Mouse (Mus musculus) liver, postnatal 0 days (tissue): ENCODE results near the gene Tcf7. TPM values are rescaled to one million over a fixed set of nuclear protein-coding genes. Genes with fewer than 3 reads are reported as not detected.
"Not testable (repeated sequence)": the region's sequence is repeated elsewhere in the genome, so short reads cannot be mapped to it uniquely, and the experiment has no call there.

Source experiments
- ATAC-seq: fragments of 200-750 bp; cut with Nextera tagmentation; 2 replicates; pipeline ENCODE4 v1.8.0; 2017; ENCODE audit warnings: mild to moderate bottlenecking, moderate library complexity
- DNase-seq: peaks from one replicate; pipeline ENCODE4 v3.0.0-alpha.2; 2016
- H3K27ac ChIP-seq: fragments of 300-500 bp; sonication (generic); 2 replicates; pipeline ENCODE4 v1.5.1; 2014; ENCODE audit warnings: antibody characterized with exemption, moderate library complexity, mild to moderate bottlenecking, low read depth
- H3K27me3 ChIP-seq: fragments of 300-500 bp; sonication (generic); 2 replicates; pipeline ENCODE4 v1.6.1; 2014; ENCODE audit warnings: low read length, control low read depth, mixed read lengths; ENCODE audit not compliant: insufficient read depth
- H3K36me3 ChIP-seq: fragments of 300-500 bp; sonication (generic); replicated peaks from 2 replicates; pipeline ENCODE4 v1.6.1; 2014; ENCODE audit warnings: mild to moderate bottlenecking, control low read depth, low read length, moderate library complexity, mixed read lengths; ENCODE audit not compliant: insufficient read depth
- H3K4me1 ChIP-seq: fragments of 300-500 bp; sonication (generic); 2 replicates; pipeline ENCODE4 v1.6.1; 2014; ENCODE audit warnings: antibody characterized with exemption, mild to moderate bottlenecking, control low read depth; ENCODE audit not compliant: insufficient read depth
- H3K4me2 ChIP-seq: fragments of 300-500 bp; sonication (generic); 2 replicates; pipeline ENCODE4 v1.6.1; 2014; ENCODE audit warnings: low read depth, mild to moderate bottlenecking, low read length, moderate library complexity, mixed read lengths
- H3K4me3 ChIP-seq: fragments of 300-500 bp; sonication (generic); 2 replicates; pipeline ENCODE4 v1.5.1; 2014; ENCODE audit warnings: low read depth, low read length
- H3K9ac ChIP-seq: fragments of 300-500 bp; sonication (generic); replicated peaks from 2 replicates; pipeline ENCODE4 v1.6.1; 2014; ENCODE audit warnings: mild to moderate bottlenecking, moderate library complexity
- H3K9me3 ChIP-seq: fragments of 300-500 bp; sonication (generic); 2 replicates; pipeline ENCODE4 v1.6.1; 2016; ENCODE audit warnings: mild to moderate bottlenecking, control low read depth, low read length, mixed read lengths
- CTCF ChIP-seq: sonication (generic); IDR thresholded peaks from 2 replicates; pipeline ENCODE4 v1.5.1; 2016; ENCODE audit warnings: antibody characterized with exemption, low read depth
- EP300 ChIP-seq: IDR thresholded peaks from 2 replicates; pipeline ENCODE4 v1.6.1; 2016; ENCODE audit warnings: antibody characterized with exemption, low read depth, mild to moderate bottlenecking
- WGBS: fragments of 180-500 bp; shearing (Covaris S2); extraction: QIAGEN DNeasy Blood & Tissue Kit; methylation state at CpG from one replicate; pipeline ENCODE4 v1.1.7; 2014; ENCODE audit not compliant: insufficient replicate concordance; 5-methylcytosine and 5-hydroxymethylcytosine counted together
- polyA plus RNA-seq: library from polyadenylated mRNA; unstranded; fragments of >200 nt; fragmentation: Nextera tagmentation; extraction: Ambion mirVana; gene quantifications from 2 replicates; pipeline ENCODE4 v1.2.1, GENCODE M21; 2015

The Tcf7 gene
- polyA plus RNA-seq, 1 experiment from 2014 or later: 1.4 TPM

DNA sequence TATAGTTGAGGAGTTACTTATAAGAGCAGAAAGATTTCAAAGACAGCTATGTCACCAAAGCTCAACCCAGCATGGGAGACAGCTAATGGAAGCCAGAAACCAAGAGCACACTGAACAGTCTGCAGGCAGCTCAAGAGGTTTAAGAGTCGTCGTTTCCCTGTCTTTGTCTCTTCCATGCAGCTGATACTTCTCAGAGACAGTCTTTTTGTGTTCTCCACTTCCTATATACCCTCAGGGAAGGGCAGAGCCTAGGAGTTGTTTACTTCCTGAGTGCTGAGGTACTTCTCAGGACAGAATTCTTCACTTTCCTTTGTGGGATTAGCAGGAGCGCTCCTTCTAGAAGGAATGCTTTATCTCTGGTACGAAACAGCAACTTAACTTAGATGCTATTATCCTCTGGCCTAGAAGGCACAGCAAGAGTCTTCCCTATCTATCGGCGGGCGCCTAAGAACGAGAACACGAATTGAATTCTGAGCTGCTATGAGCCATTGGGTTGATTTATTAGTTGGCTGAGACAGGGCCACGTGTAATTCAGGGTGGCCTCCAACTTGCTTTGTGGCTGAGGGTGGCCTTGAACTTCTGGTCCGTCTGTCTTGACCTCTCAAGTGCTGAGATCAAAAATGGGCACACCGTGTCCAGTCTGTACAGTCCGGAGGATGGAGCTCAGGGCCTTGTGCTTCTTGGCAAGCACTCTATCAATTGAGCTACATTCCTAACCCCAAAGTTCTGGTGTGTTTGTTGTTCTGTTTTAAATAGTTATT lies 55.2 kb downstream of the Tcf7 start:
- no peaks in the 10 kb centered on the region for H3K27me3 ChIP-seq
- H3K4me1 ChIP-seq: peaks cover 12% of the 10 kb centered on the region
- ATAC-seq: no peak
- 75% methylated on average over 13 of the region's 13 CpGs for WGBS
- no peak overlapping the region for H3K4me3 ChIP-seq
- no peaks in the 10 kb centered on the region for H3K9me3 ChIP-seq
- H3K9ac ChIP-seq: no peak overlapping the region
- TF ChIP-seq CTCF (no peak), EP300 (no peak)
- no peak for DNase-seq
- H3K36me3 ChIP-seq: no peaks in the 10 kb centered on the region
- no peak overlapping the region for H3K4me2 ChIP-seq
- no peak overlapping the region for H3K27ac ChIP-seq

DNA sequence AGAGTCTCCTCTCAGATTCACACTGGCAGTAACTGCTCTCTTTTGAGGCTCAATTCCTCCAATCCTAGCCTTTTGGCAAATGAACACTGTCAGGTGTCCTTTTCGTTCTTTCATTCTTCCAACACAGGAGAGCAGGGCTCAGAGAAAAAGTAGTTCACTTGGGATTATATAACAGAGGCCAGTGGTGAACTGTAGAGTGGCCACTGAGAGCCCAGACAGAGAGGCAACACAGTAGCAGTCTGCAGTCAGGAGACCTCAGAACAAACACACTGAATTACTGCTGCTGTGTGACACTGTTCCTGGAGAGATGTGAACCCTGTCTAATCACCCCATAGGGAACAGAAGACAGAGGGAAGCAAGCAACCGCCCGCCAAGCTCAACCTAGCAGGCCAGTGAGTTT lies 55.8 kb downstream of the Tcf7 start:
- no peak overlapping the region for H3K27ac ChIP-seq
- DNase-seq (no peak), ATAC-seq (no peak)
- peaks cover 12% of the 10 kb centered on the region for H3K4me1 ChIP-seq
- 82% methylated on average over 3 of the region's 3 CpGs for WGBS
- TF ChIP-seq CTCF: no peak
- no peaks in the 10 kb centered on the region for H3K27me3 ChIP-seq
- no peak overlapping the region for H3K9ac ChIP-seq
- H3K9me3 ChIP-seq: no peaks in the 10 kb centered on the region
- no peak overlapping the region for H3K4me2 ChIP-seq
- no peaks in the 10 kb centered on the region for H3K36me3 ChIP-seq
- H3K4me3 ChIP-seq: no peak overlapping the region

- H3K4me1 ChIP-seq: peaks cover 10% of the 10 kb centered on the region
- WGBS: 60% methylated on average over 3 of the region's 3 CpGs
These were observed 56.7 kb downstream of the Tcf7 start for GRCm38 (mm10) chr11:52225986-52226599.

GRCm38 (mm10) chr11:52223968-52224682 lies 58.7 kb downstream of the Tcf7 start:
- H3K9me3 ChIP-seq: no peaks in the 10 kb centered on the region
- peak; percentile 83 for DNase-seq
- no peaks in the 10 kb centered on the region for H3K27me3 ChIP-seq
- H3K27ac ChIP-seq: peak overlapping the region; percentile 30
- peak; percentile 87 for ATAC-seq
- peak overlapping the region; percentile 7 for H3K4me3 ChIP-seq
- peaks cover 3% of the 10 kb centered on the region; the same call in 1 of the 2 replicates for H3K4me1 ChIP-seq
- H3K36me3 ChIP-seq: no peaks in the 10 kb centered on the region
- peak overlapping the region; percentile 38 for H3K4me2 ChIP-seq
- no peak for TF ChIP-seq EP300
- no peak for TF ChIP-seq CTCF
- 11% methylated on average over 19 of the region's 19 CpGs for WGBS
- 0 out of 2 replicates have a peak overlapping the region, but pooled peaks have one; percentile 1 for H3K9ac ChIP-seq

More at GRCm38 (mm10) chr11:52225986-52226599, 56.7 kb downstream of the Tcf7 start:
- ATAC-seq (no peak), DNase-seq (no peak)
- H3K27ac ChIP-seq: no peak overlapping the region
- no peak overlapping the region for H3K4me3 ChIP-seq
- no peak overlapping the region for H3K9ac ChIP-seq
- no peak overlapping the region for H3K4me2 ChIP-seq
- no peaks in the 10 kb centered on the region for H3K36me3 ChIP-seq
- no peaks in the 10 kb centered on the region for H3K27me3 ChIP-seq
- no peaks in the 10 kb centered on the region for H3K9me3 ChIP-seq
- TF ChIP-seq EP300 (no peak), CTCF (no peak)

DNA sequence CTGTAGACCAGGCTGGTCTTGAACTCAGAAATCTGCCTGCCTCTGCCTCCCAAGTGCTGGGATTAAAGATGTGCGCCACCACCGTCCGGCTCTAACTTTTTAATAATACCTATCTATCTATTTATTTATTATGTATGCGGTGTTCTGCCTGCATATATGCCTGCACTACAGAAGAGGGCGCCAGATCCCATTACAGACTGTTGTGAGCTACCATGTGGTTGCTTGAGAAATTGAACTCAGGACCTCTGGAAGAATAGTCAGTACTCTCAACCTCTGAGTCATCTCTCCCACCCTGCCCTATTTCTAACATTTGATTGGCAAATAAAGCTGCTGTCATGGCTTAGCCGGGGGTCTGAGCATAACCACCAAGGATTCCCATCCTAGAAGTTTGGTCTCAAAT lies 59.9 kb downstream of the Tcf7 start:
- no peak overlapping the region for H3K4me2 ChIP-seq
- TF ChIP-seq EP300 (no peak), CTCF (peak; percentile 60)
- H3K27me3 ChIP-seq: no peaks in the 10 kb centered on the region
- H3K9me3 ChIP-seq: no peaks in the 10 kb centered on the region
- DNase-seq (peak; percentile 26), ATAC-seq (no peak)
- no peaks in the 10 kb centered on the region for H3K36me3 ChIP-seq
- WGBS: 55% methylated on average over 6 of the region's 6 CpGs
- peaks cover 3% of the 10 kb centered on the region; the same call in 1 of the 2 replicates for H3K4me1 ChIP-seq
- no peak overlapping the region for H3K9ac ChIP-seq
- no peak overlapping the region for H3K4me3 ChIP-seq
- no peak overlapping the region for H3K27ac ChIP-seq

DNA sequence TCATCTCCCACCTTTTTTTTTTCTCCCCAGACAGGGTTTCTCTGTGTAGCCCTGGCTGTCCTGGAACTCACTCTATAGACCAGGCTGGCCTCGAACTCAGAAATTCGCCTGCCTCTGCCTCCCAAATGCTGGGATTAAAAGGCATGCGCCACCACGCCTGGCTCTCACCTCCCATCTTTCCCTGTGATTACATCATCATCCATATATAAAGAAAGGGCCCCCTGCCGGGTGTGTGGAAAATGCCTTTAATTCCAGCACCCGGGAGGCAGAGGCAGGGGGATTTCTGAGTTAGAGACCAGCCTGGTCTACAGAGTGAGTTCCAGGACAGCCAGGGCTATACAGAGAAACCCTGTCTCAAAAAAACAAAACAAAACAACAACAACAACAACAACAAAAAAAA lies 60.9 kb downstream of the Tcf7 start:
- WGBS: 76% methylated on average over 6 of the region's 6 CpGs
- not testable (repeated sequence) for H3K4me2 ChIP-seq, H3K36me3 ChIP-seq, H3K4me3 ChIP-seq, H3K9me3 ChIP-seq, DNase-seq, ATAC-seq, H3K9ac ChIP-seq, H3K27me3 ChIP-seq, H3K27ac ChIP-seq, H3K4me1 ChIP-seq
